Mouse (Mus musculus): ENCODE measurements around the gene Aph1c.
A peak's percentile ranks its signal among the peaks of the same experiment; 100 is the strongest.
"Not testable (repeated sequence)": the region's sequence is repeated elsewhere in the genome, so short reads cannot be mapped to it uniquely, and the experiment has no call there.

Gene Aph1c

GRCm38 (mm10) chr9:66832366-66832908 is 2.1 kb downstream of the Aph1c start:
- DNase-seq (ENCODE audit: low read depth, low spot score): no peak

- peak; percentile 34 for DNase-seq (ENCODE audit: low read depth, low spot score)
These were observed 8.5 kb downstream of the Aph1c start for GRCm38 (mm10) chr9:66825990-66826389.

GRCm38 (mm10) chr9:66822255-66822654 is 12.3 kb downstream of the Aph1c start:
- not testable (repeated sequence) for DNase-seq (ENCODE audit: low read depth, low spot score)

- DNase-seq (ENCODE audit: low read depth, low spot score): no peak
These were observed 13.5 kb downstream of the Aph1c start for GRCm38 (mm10) chr9:66820996-66821395.

- no peak for DNase-seq (ENCODE audit: low read depth, low spot score)
These were observed 21.1 kb downstream of the Aph1c start for GRCm38 (mm10) chr9:66813392-66813791.

GRCm38 (mm10) chr9:66805951-66806350 is 28.6 kb downstream of the Aph1c start:
- not testable (repeated sequence) for DNase-seq (ENCODE audit: low read depth, low spot score)

- DNase-seq (ENCODE audit: low read depth, low spot score): no peak
These were observed 32.6 kb downstream of the Aph1c start for GRCm38 (mm10) chr9:66801947-66802346.

- DNase-seq (ENCODE audit: low read depth, low spot score): no peak
These were observed 37.8 kb downstream of the Aph1c start, which contains the start of gene Gm10647 for GRCm38 (mm10) chr9:66796739-66797138. Gene Gm10647, plus strand, starts transcription at chr9:66797039.

GRCm38 (mm10) chr9:66795464-66796324 is 38.8 kb downstream of the Aph1c start, which contains the start of gene Aph1b:
Gene Aph1b, minus strand, starts transcription at chr9:66795490.
- peak; percentile 84 for DNase-seq (ENCODE audit: low read depth, low spot score)

- no peak for DNase-seq (ENCODE audit: low read depth, low spot score)
These were observed 39.7 kb downstream of the Aph1c start for GRCm38 (mm10) chr9:66794629-66795463.

- DNase-seq (ENCODE audit: low read depth, low spot score): peak; percentile 18
These were observed 46.7 kb downstream of the Aph1c start for GRCm38 (mm10) chr9:66787821-66788220.

GRCm38 (mm10) chr9:66784552-66784951 is 50.0 kb downstream of the Aph1c start:
- not testable (repeated sequence) for DNase-seq (ENCODE audit: low read depth, low spot score)

GRCm38 (mm10) chr9:66770701-66771100 is 63.8 kb downstream of the Aph1c start:
- no peak for DNase-seq (ENCODE audit: low read depth, low spot score)

- DNase-seq (ENCODE audit: low read depth, low spot score): no peak
These were observed 65.3 kb downstream of the Aph1c start for GRCm38 (mm10) chr9:66769275-66769674.

GRCm38 (mm10) chr9:66768721-66769120 is 65.8 kb downstream of the Aph1c start:
- no peak for DNase-seq (ENCODE audit: low read depth, low spot score)
